Mouse (Mus musculus): ENCODE results near the gene Ift172. TPM values are rescaled to one million over a fixed set of nuclear protein-coding genes. Genes with fewer than 3 reads are reported as not detected.

The Ift172 gene
- 14.7 TPM for polyA plus RNA-seq (2017; shearing (Covaris generic))

GRCm38 (mm10) chr5:31290521-31291360 is at the start of gene Ift172:
Ift172 (minus strand) TSS chr5:31291116.

DNA sequence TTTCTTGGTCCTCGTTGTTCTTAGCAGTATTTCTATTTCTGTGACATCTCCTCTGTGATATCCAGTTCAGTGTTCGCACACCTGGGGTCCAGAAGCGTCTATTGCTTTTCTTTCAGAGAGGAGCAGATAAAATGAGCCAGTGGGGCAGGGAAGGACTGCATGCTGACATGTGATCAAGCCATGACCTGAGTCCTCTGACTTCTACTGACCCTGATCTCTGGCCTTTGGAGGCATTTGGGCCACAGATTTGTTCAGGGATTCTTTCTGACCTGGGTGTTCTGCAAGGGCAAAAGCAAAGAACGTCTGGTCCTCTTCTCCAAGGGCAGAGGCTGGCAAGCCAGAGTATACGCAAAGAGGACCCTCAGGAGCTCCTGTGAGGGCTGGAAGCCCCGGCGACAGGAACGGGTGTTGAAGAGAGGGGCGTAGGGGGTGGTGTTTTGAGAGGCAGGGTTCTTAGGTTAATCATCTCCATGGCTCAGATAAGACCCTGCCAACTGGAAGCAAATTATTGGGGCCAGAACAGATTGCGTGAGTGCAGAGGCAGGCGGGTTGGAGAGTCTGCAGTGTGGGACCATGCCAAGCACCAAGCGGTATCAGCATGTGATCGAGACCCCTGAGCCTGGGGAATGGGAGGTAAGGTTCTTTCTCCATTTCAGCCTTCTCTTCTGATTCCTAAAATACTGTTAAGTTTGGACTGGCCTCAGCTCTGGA is 6.3 kb upstream of the Ift172 start, which contains the start of gene Gckr:
Gene Gckr (plus strand): TSS at position 397 of the 711 bp plus-strand sequence.

DNA sequence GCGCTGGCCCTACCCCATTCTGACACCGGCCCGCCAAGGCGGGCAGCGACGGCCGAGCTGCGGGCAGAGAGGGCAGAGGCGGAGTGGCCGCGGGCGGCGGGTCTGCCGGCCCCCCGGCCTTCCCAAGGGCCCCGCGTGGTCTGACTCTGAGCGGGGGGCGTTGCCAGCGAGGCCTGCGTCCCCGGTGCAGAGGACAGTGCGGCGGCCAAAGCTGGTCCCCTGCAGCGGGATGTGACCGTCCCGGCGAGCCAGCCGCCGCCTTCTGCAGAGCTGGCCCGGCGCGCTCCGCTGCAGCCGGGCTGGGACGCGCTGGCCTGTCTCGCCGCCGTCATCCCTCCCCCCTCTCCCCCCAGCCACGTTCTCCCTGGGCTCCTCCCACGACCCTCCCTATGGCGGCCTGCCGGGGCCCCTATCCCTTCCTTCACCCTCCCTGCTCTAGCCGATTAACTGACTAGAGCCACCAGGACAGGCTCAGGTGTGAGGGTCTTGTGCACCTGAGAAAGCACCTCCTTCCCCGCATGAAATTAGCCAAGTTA is 4.8 kb upstream of the Ift172 start, which contains the start of gene Fndc4:
Gene Fndc4 (minus strand): TSS at position 475 of the 536 bp plus-strand sequence.

GRCm38 (mm10) chr5:31251541-31252101 is 39.3 kb downstream of the Ift172 start, which contains the start of gene Krtcap3:
Krtcap3 (plus strand) TSS chr5:31251691.

DNA sequence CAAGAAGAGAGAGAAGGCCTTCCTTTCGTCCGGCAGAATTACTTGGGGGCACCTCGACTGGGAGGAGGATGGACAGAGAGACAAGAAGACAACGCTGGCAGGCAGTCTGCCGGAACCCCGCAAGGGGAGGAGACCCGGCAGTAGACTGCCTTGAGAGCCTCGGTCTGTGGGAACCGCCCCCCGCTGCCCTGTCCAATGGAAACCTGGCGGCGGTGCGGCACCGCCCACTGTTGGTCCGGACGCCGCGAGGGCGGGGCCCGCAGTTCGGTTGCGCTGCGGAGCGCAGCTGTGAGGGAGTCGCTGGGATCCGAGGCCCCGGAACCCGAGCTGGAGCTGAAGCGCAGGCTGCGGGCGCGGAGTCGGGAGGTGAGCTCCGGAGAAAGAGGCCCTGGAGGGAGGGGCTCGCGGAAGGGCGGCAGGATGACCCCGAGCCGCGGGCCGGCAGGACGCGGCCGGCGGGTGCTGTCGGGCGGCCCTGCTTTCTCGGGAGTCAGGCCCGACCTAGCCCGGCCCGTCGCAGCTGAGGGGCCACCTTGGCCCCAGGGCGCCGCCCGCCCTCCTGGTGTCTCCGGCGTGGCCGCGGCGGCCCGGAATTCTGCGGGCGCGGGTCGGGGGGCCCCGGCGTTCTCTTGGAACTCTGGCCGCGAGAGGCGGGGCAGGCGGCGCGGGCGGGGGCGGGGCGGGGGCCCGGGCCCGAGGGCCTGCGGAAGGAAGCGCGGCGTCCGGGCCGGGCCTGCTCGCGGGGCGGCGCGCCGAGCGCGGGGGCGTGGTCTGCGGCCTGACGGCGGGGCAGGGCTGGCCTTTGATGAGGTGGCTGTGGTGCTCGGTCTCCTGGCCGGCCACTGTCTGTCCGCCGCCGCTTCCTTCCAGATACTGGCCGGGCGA is 50.0 kb downstream of the Ift172 start, which contains the start of the genes Nrbp1 and Gm9970:
Gene Nrbp1 (plus strand): TSS at position 228 of the 885 bp plus-strand sequence.
Gene Gm9970 (minus strand): TSS at position 596 of the 885 bp plus-strand sequence.

DNA sequence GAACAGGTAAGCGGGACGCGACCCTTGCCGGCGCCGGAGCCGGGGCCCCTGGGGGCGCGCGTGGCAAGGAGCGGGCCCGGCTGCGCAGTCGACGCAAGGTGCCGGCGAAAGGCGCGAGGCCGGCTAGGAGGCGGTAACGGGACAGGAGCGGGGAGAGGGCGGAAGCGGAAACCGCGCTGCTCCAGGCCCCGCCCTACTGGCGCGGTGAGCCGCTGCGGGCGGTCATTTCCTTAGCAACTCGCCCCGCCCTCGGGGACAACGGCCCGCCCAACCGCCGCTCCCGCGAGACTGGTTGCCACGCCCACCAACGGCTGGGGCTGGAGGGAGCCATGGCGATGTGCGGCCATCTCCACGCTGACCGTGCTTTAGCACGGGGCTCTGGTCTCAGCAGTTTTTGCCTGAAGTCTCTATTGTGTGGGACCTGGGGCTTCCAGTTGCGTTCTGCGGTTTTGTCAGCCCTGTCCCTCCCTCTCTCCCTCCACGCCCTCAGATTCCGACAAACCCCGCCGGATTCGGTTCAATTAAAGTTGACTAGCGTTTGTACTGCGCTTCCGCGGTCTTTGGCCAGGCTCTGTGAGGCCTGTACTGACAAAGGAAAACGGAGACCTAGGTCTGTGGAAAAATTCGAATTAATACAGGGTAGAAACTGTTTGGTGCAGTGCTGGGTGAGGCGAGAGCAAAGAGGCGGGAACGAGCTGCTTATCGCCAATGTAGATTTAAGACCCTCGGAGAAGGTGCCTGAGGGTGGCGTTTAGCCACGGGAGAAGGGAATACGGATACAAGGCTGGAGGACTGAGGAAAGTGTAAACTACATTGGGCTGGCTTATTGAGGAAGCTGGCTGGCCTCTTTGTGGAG is 70.2 kb downstream of the Ift172 start, which contains the start of gene Ppm1g:
Gene Ppm1g (minus strand): TSS at position 240 of the 856 bp plus-strand sequence.

Other genes with a start within 250 kb of the Ift172 start
- gene Atraid, start 242.8 kb downstream of the Ift172 start, polyA plus RNA-seq (2017; shearing (Covaris generic)), result 91.2 TPM
- gene Slc5a6, start 242.2 kb downstream of the Ift172 start, polyA plus RNA-seq (2017; shearing (Covaris generic)), result 10.9 TPM
- gene Cad, start 236.3 kb downstream of the Ift172 start, polyA plus RNA-seq (2017; shearing (Covaris generic)), result 29.7 TPM
- not detected for gene Dnajc5g, start 184.8 kb downstream of the Ift172 start, polyA plus RNA-seq (2017; shearing (Covaris generic))
- 0.60 TPM for gene Slc30a3, start 182.9 kb downstream of the Ift172 start, polyA plus RNA-seq (2017; shearing (Covaris generic))
- gene Trim54, start 174.4 kb downstream of the Ift172 start, polyA plus RNA-seq (2017; shearing (Covaris generic)), result not detected
- not detected for gene Ucn, start 152.3 kb downstream of the Ift172 start, polyA plus RNA-seq (2017; shearing (Covaris generic))
- gene Mpv17, start 136.9 kb downstream of the Ift172 start, polyA plus RNA-seq (2017; shearing (Covaris generic)), result 48.8 TPM
- 2.1 TPM for gene Gm29609, start 111.2 kb downstream of the Ift172 start, polyA plus RNA-seq (2017; shearing (Covaris generic))
- gene Gtf3c2, start 111.0 kb downstream of the Ift172 start, polyA plus RNA-seq (2017; shearing (Covaris generic)), result 106 TPM
- gene Snx17, start 97.9 kb downstream of the Ift172 start, polyA plus RNA-seq (2017; shearing (Covaris generic)), result 135 TPM
- gene Eif2b4, start 97.7 kb downstream of the Ift172 start, polyA plus RNA-seq (2017; shearing (Covaris generic)), result 73.7 TPM
- 27.9 TPM for gene Zfp513, start 88.8 kb downstream of the Ift172 start, polyA plus RNA-seq (2017; shearing (Covaris generic))
- gene Ppm1g, start 70.4 kb downstream of the Ift172 start, polyA plus RNA-seq (2017; shearing (Covaris generic)), result 57.5 TPM
- 188 TPM for gene Nrbp1, start 50.3 kb downstream of the Ift172 start, polyA plus RNA-seq (2017; shearing (Covaris generic))
- gene Gm9970, start 49.9 kb downstream of the Ift172 start, polyA plus RNA-seq (2017; shearing (Covaris generic)), result not detected
- gene Krtcap3, start 39.4 kb downstream of the Ift172 start, polyA plus RNA-seq (2017; shearing (Covaris generic)), result 37.1 TPM
- not detected for gene Fndc4, start 5.0 kb upstream of the Ift172 start, polyA plus RNA-seq (2017; shearing (Covaris generic))
- not detected for gene Gckr, start 6.3 kb upstream of the Ift172 start, polyA plus RNA-seq (2017; shearing (Covaris generic))
- 52.3 TPM for gene Zfp512, start 161.3 kb upstream of the Ift172 start, polyA plus RNA-seq (2017; shearing (Covaris generic))
- not detected for gene 4930548H24Rik, start 194.6 kb upstream of the Ift172 start, polyA plus RNA-seq (2017; shearing (Covaris generic))
- 39.0 TPM for gene Gpn1, start 203.6 kb upstream of the Ift172 start, polyA plus RNA-seq (2017; shearing (Covaris generic))
- 52.7 TPM for gene Slc4a1ap, start 235.9 kb upstream of the Ift172 start, polyA plus RNA-seq (2017; shearing (Covaris generic))
- 24.3 TPM for gene Supt7l, start 236.7 kb upstream of the Ift172 start, polyA plus RNA-seq (2017; shearing (Covaris generic))

Data from activated CD4-positive, CD25-positive, alpha-beta regulatory T cell, adult 9 weeks (primary cell).